Mouse (Mus musculus): Measurements from ENCODE around the gene Pabpc1l. TPM values are rescaled to one million over a fixed set of nuclear protein-coding genes. Genes with fewer than 3 reads are reported as not detected.

The Pabpc1l gene
- total and polyA plus RNA-seq, 2 experiments from 2014 or later = 0.22 to 2.0 TPM

DNA sequence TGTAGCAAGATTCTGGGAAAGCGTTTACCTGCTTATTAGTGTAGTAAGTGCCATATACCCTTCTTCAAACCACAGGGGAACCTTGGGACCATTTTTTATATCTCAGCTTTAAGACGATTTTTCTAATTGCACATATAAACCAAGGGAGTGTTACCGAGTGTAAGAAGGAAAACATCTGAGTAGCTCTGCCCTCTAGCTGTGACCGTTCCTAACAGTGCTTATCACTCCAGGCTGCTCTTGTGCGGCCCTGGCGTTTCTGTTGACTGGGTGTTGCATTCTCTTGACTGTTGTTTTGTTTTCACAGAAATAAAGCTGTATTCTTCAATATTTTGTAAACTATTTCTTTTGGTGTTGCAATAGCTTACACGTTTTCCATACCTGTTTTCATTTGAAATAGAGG is 68.9 kb downstream of the Pabpc1l start:
- 85% methylated on average over 7 of the region's 7 CpGs for WGBS

DNA sequence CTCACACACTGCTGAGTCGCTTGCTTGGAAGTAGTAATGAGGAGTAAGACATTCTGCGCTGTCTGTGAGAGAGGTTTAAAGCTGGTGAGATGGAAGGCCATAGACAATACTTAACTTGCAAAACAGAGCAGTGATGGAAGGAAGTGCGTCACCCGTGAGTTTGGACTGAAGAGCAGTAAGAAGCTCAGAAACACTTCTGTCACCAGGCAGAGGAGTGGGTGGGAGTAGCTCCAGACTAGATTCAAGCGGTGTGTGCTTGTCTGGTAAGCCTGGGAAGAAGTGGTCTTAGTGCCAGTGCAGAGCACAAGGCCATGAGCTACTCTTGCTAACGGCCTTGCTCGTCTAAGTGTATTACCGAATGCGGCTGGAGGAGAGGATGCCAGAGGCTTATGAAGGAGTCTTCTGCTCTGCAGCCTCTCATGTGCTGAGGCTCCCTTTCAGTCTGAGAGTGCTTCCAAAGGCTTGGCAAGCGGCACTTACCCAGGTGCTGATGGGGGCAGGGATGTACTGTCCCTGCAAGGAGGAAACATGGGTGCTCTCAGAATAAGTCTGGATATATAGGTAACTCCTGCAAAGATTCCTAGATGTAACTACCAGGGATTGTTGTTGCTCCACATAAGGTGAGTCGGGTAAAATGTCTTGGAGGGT is 73.5 kb downstream of the Pabpc1l start:
- 95% methylated on average over 11 of the region's 11 CpGs for WGBS
- ATAC-seq (ENCODE audit: low FRiP score) = no peak

More for the DNA sequence above, 68.9 kb downstream of the Pabpc1l start:
- DNase-seq (ENCODE audit: low spot score) = no peak
- Histone ChIP-seq H3K4me2 (ENCODE audit: low read depth, low read length, poor library complexity, severe bottlenecking) (no peak overlapping the region), H3K9me3 (ENCODE audit: low read length) (no peaks in the 10 kb centered on the region), H3K36me3 (ENCODE audit: insufficient read depth, low read length) (peaks cover 20% of the 10 kb centered on the region), H3K4me3 (ENCODE audit: low read depth, low read length) (no peak overlapping the region), H3K9ac (replicated peaks; ENCODE audit: low read length, poor library complexity, severe bottlenecking) (no peak overlapping the region), H3K27ac (ENCODE audit: low read depth, low read length) (no peak overlapping the region), H3K27me3 (ENCODE audit: insufficient read depth, low read length) (no peaks in the 10 kb centered on the region), H3K4me1 (ENCODE audit: insufficient read depth, low read length) (no peaks in the 10 kb centered on the region)
- peak; percentile 9; the same call in 1 of the 2 replicates for TF ChIP-seq CTCF (IDR thresholded peaks at IDR 0.05)
- ATAC-seq (ENCODE audit: low FRiP score) = no peak

More for the DNA sequence above, 73.5 kb downstream of the Pabpc1l start:
- no peak for TF ChIP-seq CTCF (IDR thresholded peaks at IDR 0.05)
- Histone ChIP-seq H3K9ac (replicated peaks; ENCODE audit: low read length, poor library complexity, severe bottlenecking) (no peak overlapping the region), H3K27me3 (ENCODE audit: insufficient read depth, low read length) (no peaks in the 10 kb centered on the region), H3K9me3 (ENCODE audit: low read length) (no peaks in the 10 kb centered on the region), H3K4me1 (ENCODE audit: insufficient read depth, low read length) (no peaks in the 10 kb centered on the region), H3K36me3 (ENCODE audit: insufficient read depth, low read length) (peaks cover 24% of the 10 kb centered on the region), H3K4me2 (ENCODE audit: low read depth, low read length, poor library complexity, severe bottlenecking) (no peak overlapping the region), H3K27ac (ENCODE audit: low read depth, low read length) (no peak overlapping the region), H3K4me3 (ENCODE audit: low read depth, low read length) (no peak overlapping the region)
- DNase-seq (ENCODE audit: low spot score) = no peak

Other genes with a start within 250 kb of the Pabpc1l start
- 0.19 and 0.22 TPM in 2 replicates for gene Ccn5, start 204.6 kb upstream of the Pabpc1l start, total RNA-seq (2014; rRNA removed)
- 0.32 and 0.69 TPM in 2 replicates for gene Ccn5, start 204.6 kb upstream of the Pabpc1l start, polyA plus RNA-seq (2015; fragmentation: Nextera tagmentation; extraction: Ambion mirVana)
- 0.11 TPM in 1 of 2 replicates, not detected in the other for gene Kcnk15, start 171.8 kb upstream of the Pabpc1l start, total RNA-seq (2014; rRNA removed)
- 0.12 and 0.25 TPM in 2 replicates for gene Kcnk15, start 171.8 kb upstream of the Pabpc1l start, polyA plus RNA-seq (2015; fragmentation: Nextera tagmentation; extraction: Ambion mirVana)
- gene Rims4, start 106.8 kb upstream of the Pabpc1l start, total RNA-seq (2014; rRNA removed) = 85.1 and 85.3 TPM in 2 replicates
- 18.4 and 22.8 TPM in 2 replicates for gene Rims4, start 106.8 kb upstream of the Pabpc1l start, polyA plus RNA-seq (2015; fragmentation: Nextera tagmentation; extraction: Ambion mirVana)
- gene Ywhab, start 30.5 kb upstream of the Pabpc1l start, total RNA-seq (2014; rRNA removed) = 160 and 223 TPM in 2 replicates
- 649 and 656 TPM in 2 replicates for gene Ywhab, start 30.5 kb upstream of the Pabpc1l start, polyA plus RNA-seq (2015; fragmentation: Nextera tagmentation; extraction: Ambion mirVana)
- 24.6 and 28.3 TPM in 2 replicates for gene Stk4, start 44.9 kb downstream of the Pabpc1l start, total RNA-seq (2014; rRNA removed)
- gene Stk4, start 44.9 kb downstream of the Pabpc1l start, polyA plus RNA-seq (2015; fragmentation: Nextera tagmentation; extraction: Ambion mirVana) = 11.1 and 13.7 TPM in 2 replicates
- 32.4 and 34.7 TPM in 2 replicates for gene Tomm34, start 45.7 kb downstream of the Pabpc1l start, total RNA-seq (2014; rRNA removed)
- gene Tomm34, start 45.7 kb downstream of the Pabpc1l start, polyA plus RNA-seq (2015; fragmentation: Nextera tagmentation; extraction: Ambion mirVana) = 45.3 and 46.7 TPM in 2 replicates
- 10.1 and 15.6 TPM in 2 replicates for gene Kcns1, start 145.7 kb downstream of the Pabpc1l start, total RNA-seq (2014; rRNA removed)
- gene Kcns1, start 145.7 kb downstream of the Pabpc1l start, polyA plus RNA-seq (2015; fragmentation: Nextera tagmentation; extraction: Ambion mirVana) = 3.8 and 4.3 TPM in 2 replicates
- not detected in 2 replicates for gene Wfdc5, start 157.3 kb downstream of the Pabpc1l start, total RNA-seq (2014; rRNA removed)
- not detected in 2 replicates for gene Wfdc5, start 157.3 kb downstream of the Pabpc1l start, polyA plus RNA-seq (2015; fragmentation: Nextera tagmentation; extraction: Ambion mirVana)
- gene Wfdc12, start 165.2 kb downstream of the Pabpc1l start, total RNA-seq (2014; rRNA removed) = not detected in 2 replicates
- gene Wfdc12, start 165.2 kb downstream of the Pabpc1l start, polyA plus RNA-seq (2015; fragmentation: Nextera tagmentation; extraction: Ambion mirVana) = not detected in 2 replicates
- gene Wfdc15a, start 174.7 kb downstream of the Pabpc1l start, total RNA-seq (2014; rRNA removed) = not detected in 2 replicates
- not detected in 2 replicates for gene Wfdc15a, start 174.7 kb downstream of the Pabpc1l start, polyA plus RNA-seq (2015; fragmentation: Nextera tagmentation; extraction: Ambion mirVana)
- not detected in 2 replicates for gene Wfdc15b, start 196.2 kb downstream of the Pabpc1l start, total RNA-seq (2014; rRNA removed)
- gene Wfdc15b, start 196.2 kb downstream of the Pabpc1l start, polyA plus RNA-seq (2015; fragmentation: Nextera tagmentation; extraction: Ambion mirVana) = not detected in 2 replicates
- gene Svs2, start 213.0 kb downstream of the Pabpc1l start, total RNA-seq (2014; rRNA removed) = not detected in 2 replicates
- gene Svs2, start 213.0 kb downstream of the Pabpc1l start, polyA plus RNA-seq (2015; fragmentation: Nextera tagmentation; extraction: Ambion mirVana) = not detected in 2 replicates
- gene Svs3b, start 231.2 kb downstream of the Pabpc1l start, total RNA-seq (2014; rRNA removed) = not detected in 2 replicates
- gene Svs3b, start 231.2 kb downstream of the Pabpc1l start, polyA plus RNA-seq (2015; fragmentation: Nextera tagmentation; extraction: Ambion mirVana) = not detected in 2 replicates